Mouse (Mus musculus): ENCODE data around the gene Hps4.
A peak's percentile ranks its signal among the peaks of the same experiment; 100 is the strongest.

The Hps4 gene

DNA sequence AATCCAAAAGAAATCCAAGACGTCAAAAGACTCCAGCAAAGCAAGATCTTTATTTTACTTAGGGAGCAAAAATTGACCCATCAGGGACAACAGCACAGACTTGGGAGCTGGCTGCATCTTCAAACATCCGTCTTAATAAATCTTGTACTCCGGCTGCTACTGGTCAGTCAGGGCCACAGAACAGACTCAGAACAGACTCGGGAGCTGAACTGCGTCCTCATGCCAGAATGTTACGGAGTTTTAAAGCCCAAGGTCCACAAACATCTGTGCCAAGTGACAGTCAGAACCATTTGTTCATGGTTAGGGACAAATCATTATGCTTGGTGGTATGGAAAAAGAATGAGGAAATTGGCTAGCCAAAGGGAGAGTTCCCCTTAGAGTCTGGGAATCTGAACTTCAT is 19.6 kb upstream of the Hps4 start:
- DNase-seq (ENCODE audit: low read depth) = no peak

DNA sequence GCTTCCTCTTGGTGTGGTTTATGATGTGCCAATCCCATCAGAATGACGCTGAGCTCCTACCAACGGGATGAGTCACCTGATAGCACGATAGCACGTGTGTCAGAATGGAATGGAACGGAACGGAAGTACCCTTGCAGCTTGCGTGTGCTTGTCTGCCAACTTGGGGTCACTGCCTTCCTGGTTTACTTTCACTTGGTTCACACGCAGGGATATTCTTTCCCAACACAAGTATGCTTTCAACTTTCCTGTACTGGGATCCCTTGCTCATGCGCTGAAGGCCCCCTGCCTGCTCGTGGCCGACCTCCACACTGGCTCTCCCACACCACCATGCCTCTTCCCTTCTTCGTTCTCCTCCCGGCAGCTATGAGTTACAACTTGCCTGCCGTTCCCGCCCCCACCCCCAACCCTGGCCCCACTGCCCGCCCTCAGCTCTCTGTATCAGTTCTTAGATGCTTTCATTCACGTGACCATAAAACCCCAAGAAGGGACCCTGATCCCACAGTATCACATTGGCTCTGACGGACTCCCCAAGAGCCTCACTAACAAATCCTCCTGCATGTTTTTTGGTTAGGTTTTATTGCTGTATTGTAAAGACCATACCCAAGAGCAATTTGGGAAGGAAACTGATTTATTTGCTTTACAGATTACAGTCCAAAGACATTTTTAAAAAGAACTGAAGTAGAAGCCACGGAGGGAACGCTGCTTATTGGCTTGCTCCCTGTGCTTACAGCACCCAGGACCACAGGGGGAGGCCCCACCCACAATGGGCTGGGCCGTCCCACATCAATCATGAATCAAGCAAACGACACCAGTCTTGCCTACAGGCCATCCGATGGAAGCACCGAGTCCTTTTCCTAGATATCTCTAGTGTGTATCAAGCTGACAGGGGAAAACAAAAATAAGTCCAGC is 18.0 kb upstream of the Hps4 start:
- peak; percentile 96 for DNase-seq (ENCODE audit: low read depth)

DNA sequence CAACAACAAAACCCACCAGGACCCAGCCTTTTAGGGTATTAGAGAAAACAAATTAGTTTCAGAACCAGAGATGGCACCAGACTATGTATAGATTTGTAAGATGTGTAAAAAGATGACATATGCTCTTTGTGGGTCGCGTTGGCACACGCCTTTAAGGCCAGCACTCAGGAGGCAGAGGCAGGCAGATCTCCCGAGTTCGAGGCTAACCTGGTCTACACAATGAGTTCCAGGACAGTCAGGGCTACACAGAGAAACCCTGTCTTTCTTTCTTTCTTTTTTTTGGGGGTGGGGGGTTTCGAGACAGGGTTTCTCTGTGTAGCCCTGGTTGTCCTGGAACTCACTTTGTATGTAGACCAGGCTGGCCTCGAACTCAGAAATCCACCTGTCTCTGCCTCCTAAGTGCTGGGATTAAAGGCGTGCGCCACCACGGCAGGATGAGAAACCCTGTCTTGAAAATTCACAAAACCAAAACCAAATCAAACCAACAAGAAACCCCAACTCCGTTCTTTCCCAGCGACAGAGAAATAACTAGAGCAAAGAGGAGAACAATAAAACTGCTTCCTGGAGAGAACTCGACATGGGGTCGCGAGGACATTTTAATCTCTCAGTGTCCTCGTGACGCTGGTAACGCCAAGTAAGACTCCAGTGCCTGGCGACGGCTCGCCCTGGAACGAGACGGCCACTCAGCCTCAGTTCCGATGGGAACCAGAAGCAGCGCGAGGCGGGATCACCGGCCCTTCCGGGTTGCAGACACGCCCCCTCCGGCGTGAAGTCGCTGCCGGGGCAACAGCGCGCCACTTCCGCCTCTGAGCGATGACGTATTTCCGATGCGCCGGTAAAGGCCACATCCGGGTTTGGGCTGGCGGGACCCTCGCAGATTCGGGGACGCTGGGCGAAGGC is 17.1 kb upstream of the Hps4 start, which contains the start of gene Tfip11:
Gene Tfip11, plus strand, starts transcription at position 813 of the 900 bp plus-strand sequence.
- DNase-seq (ENCODE audit: low read depth) = peak; percentile 96

DNA sequence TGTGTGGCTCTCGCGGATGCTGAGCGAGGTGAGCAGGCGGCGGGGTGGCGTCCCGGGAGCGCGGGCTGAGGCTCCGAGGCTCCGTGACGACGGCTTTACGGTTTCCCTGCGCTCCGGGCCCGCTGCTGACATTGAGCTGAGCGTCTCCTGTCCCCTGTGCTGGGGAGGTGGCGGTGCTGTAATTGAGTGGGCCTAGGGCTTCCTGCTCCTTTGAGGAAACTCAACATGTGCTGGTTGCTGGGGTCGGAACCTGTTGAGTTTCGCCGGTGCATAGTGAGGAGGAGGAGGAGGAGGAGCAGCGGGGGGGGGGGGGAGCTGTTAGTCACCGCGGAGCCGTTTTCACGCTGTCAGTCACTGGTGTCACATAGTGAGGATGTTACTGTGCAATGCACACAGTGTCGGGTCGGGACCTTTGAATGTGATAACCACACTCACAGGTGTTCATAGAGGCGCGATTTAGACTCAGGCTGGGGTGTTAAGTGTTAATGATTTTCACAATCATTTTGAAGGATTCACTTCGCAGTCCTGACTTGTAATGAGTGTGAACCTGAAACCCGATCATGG is 16.4 kb upstream of the Hps4 start:
- no peak for DNase-seq (ENCODE audit: low read depth)

DNA sequence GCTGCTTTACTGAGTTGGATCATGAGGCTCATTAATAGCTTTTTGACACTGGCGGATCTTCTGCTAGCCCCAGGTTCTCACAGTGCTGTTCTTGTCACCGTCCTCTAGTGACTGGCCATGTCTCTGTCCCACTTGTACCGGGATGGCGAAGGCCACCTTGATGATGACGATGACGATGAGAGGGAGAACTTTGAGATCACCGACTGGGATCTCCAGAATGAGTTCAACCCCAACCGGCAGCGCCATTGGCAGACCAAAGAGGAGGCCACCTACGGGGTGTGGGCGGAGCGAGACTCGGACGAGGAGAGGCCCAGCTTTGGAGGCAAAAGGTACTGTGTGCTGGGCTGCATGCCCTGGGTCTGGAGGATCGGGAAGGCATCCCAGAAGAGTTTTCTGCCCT is 15.0 kb upstream of the Hps4 start:
- DNase-seq (ENCODE audit: low read depth) = no peak

DNA sequence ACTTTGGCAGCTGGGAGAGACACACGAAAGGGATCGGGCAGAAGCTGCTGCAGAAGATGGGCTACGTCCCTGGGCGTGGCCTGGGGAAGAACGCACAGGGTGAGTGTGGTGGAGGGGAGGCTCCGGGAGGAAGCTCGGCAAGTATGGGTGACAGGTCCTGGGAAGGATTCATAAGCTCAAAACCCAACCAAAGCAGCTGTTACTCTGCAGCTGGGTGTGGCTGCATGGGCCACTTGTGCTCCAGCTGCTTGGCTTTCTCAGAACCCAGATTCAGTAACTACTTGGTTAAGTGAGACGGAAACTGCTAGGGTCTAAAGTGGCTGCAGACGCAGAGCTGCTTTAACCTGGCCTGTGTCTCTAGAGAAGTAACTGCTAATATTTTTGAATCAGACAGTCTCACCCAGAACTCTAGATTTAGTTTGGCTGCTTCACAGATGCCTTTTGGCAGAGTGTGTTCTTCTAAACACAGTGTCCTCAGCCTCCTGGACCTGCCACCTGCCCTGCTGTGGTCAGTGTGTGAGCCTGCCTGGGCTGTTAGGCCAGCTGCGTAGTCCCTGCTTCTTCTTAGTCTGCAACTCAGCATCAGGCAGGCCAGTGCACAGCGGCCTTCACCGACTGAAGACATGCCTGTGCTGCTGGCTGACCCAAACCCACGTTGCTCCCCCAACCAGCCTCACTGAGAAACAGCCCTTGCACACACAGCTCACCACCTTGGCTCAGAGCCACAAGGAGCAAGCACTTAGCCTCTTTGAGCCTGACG is 12.9 kb upstream of the Hps4 start:
- no peak for DNase-seq (ENCODE audit: low read depth)

DNA sequence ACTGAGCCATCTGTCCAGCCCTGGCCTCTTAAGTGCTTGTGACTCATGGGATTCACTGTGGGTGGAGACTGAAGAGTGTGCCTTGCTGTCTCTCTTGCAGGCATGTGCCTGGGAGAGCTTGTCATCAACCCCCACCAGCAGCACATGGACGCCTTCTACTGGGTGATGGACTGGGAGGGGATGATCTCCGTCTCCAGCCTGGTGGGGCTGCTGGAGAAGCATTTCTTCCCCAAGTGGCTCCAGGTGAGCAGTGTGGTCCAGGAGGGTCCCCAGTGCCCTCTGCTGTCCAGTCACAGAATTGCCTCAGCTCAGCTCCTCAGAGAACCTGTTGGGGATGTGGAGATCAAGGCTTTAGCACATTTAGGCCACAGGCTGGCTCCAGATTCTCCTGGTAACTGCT is 7.4 kb upstream of the Hps4 start:
- peak; percentile 74 for DNase-seq (ENCODE audit: low read depth)

DNA sequence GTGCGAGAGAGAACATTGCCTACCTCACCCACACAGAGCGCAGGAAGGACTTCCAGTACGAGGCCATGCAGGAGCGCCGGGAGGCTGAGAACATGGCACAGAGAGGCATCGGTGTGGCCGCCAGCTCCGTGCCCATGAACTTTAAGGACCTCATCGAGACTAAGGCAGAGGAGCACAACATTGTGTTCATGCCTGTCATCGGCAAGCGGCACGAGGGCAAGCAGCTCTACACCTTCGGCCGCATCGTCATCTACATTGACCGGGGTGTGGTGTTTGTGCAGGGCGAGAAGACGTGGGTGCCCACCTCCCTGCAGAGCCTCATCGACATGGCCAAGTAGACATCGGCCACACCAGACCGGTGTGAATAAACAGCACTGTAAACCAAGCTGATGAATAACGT is 5.9 kb upstream of the Hps4 start:
- no peak for DNase-seq (ENCODE audit: low read depth)

DNA sequence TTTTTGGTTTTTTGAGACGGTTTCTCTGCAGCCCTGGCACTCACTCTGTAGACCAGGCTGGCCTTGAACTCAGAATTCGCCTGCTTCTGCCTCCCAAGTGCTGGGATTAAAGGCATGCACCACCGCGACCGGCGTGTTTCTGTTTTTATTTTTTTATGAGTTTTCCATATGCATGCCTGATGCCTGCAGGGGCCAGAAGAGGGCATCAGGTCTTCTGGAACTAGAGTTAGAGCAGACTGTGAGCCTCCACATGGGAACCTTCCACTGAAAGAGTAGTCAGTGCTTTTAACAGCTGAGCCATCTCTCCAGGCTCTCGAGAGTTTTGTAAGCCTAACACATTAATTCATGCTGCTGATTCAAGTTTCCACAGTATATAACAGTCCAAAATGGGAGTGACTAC is 3.7 kb upstream of the Hps4 start:
- DNase-seq (ENCODE audit: low read depth) = no peak

DNA sequence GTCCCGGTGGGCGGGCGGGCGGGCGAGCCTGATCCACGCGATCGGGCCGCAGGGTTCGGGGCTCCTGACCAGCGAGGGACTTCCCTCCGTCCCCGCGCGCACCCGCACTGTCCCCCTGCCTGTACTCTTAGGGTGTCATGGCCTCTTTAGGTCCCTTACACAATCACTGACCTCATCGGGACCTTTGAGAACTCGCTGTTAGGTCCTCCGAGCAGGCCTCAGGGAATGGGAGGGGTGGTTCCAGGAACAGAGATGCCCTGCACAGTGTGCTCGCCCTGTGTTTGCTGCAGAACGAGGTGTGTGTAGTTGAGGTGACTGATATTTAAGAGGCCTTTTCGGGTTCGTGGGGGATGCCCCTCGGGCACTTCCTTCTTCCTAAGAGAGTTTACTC is 317 bp downstream of the Hps4 start:
- peak; percentile 70 for DNase-seq (ENCODE audit: low read depth)

DNA sequence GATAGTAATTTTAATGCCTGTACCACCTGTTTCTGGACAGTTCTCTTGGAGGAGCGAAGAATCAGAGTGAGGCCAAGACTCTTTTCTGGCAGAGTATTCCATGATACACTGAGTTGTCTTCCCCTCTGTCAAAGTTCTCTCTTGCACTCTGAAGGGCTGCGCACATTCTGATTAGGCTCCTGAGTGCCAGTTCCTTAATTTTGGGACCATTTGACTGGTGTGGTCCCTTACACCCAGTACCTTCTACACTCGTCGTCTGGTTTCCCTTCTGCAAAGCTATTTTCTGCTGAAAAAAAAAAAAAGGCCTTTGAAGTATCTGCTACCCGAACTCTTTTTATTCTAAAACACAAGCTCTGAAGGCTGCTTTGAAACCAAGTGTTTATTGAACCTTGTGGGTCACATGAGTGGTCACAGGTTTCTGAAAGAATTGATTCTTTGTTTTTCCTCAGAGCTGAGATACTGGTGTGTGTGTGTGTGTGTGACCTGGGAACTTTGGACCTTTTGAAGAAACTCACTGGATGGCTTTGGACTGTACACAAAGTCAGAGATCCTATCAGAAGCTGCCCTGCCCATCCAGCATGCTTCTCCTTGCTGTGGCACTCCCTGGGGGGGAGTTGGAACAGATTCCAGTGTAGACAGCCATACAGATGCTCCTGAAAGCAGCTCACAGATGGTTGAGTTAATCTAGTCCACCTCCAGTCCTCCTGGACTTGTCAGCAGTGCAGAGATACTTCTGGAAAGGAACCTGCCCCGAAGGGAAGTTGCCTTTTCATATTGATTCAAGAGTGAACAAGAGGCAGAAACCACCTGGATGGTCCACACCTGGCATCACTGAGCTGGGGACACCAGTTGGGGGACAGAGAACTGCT is 1.4 kb downstream of the Hps4 start:
- no peak for DNase-seq (ENCODE audit: low read depth)

DNA sequence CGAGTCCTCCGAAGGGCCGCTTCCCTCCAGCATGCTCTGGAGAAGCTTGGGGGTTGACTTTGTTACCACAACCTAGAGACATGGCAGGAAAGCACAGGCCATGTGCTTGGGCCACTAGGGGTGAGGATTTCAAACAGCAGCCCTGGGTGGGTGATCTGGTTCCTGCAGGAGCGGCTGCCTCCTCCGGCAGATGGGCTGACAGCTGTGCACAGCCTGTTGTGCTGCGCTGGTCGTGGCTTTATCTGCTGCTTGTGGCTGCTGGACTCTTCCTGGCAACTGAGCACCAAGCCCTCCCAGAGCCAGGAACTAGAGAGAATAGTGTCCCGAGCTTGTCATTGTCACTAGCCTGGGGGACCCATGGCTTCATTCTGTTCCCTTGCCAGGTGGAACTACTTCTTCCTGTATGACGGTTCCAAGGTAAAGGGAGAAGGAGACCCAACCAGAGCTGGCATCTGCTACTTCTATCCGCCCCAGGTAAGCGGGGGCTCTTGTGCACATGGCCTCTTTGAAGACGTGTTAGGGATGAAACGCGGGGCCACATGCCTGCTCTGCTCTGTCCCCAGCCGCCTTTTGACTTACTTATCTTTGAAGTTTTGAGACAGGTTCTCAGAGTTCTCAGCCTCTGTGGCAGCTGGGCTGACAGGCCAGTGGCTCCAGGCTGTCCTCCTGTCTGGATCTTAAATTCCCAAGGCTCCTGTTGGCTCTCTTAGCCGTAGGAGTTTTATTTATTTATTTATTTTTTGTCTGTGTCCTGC is 3.5 kb downstream of the Hps4 start:
- no peak for DNase-seq (ENCODE audit: low read depth)

DNA sequence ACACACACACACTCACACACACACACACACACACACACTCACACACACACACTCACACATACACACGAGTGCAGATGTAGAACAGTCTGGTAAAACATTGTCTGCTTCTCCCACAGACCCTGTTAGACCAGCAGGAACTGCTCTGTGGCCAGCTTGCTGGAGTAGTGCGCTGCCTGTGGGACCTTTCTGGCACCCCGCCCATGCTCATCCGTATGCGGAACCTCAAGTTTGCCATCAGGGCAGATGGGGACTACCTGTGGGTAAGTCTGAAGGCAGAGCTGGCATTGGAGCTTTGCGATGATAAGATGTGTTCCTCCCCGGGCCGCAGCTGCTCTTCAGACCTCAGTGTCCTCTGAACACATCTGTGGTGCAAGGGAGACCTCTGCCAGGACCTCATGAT is 6.3 kb downstream of the Hps4 start:
- no peak for DNase-seq (ENCODE audit: low read depth)

DNA sequence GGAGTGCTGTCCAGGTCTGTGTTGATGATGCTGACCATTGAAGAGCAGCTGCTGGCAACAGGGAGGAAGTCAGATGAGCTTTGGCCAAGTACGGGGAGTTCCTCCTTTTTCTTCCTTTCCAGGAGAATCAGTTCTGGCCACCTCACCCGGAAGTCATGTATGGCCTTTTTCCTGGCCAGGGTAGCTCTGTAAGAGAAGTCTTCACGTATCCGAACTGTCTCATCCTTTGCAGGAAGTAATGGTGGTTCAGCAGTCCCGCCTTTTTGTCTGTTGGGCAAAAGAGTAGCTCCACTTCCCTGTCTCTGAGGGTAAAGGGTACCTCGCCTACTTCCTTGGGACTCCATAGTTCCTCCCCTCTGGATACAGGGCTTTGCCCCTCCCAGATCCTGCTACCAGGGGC is 12.6 kb downstream of the Hps4 start:
- DNase-seq (ENCODE audit: low read depth) = no peak

DNA sequence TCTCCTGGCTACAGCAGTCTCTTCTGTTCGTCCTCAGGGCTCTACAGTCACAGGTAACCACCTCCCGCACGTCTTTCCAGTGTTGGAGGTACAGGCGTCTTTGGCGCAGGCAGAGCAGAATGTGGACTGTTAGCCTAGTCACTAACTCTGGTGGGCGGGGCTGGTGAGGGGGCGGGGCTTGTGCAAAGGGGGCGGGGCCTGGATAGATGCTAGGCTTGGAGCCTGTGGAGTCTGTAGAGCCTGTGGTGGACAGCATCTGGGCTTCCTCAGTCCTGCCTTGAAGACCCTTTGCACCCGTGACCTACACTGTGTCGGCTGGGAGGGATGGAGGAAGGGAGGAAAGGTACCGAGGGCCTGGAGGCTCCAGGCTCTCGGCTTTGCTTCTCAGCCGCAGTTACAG is 13.0 kb downstream of the Hps4 start, which contains the start of gene Gm6583:
Gene Gm6583, minus strand, starts transcription at position 124 of the 400 bp plus-strand sequence.
- no peak for DNase-seq (ENCODE audit: low read depth)

DNA sequence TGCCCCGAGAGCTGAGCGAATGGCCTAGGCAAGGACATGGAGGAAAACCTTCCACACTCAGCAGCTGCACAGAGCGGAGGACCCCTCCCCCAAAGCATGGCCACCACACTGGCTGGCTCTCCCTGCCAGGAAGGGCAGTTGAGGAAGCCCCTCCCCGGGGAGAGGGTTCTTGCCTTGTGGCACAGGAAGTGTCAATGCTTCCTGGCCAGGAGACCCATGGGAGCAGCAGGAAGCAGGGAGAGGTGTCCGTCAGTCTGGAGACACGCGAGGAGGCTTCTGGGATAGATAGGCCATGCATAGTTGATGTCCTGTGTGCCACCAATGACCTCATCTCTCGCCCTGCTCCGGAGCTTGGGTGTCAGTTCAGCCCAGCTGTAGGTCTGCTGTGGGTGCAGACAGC is 13.4 kb downstream of the Hps4 start:
- no peak for DNase-seq (ENCODE audit: low read depth)

DNA sequence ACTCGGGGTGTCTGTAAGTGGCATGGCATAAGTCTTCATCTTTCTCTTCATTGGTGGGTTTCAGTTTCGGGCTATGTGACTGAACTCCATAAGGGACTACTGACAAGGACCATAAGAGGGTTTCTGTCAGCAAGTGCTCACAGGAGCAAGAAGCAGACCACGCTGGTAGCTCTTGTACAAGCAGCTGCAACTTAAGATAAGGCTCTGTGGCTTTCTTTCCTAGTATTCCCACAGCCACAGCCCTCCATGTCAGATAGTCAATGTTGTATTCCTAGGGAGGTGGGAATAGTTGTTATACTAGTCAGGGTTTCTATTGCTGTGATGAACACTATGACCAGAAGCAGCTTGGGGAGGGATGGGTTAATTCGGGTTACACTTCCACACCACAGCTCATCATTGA is 16.6 kb downstream of the Hps4 start:
- no peak for DNase-seq (ENCODE audit: low read depth)

DNA sequence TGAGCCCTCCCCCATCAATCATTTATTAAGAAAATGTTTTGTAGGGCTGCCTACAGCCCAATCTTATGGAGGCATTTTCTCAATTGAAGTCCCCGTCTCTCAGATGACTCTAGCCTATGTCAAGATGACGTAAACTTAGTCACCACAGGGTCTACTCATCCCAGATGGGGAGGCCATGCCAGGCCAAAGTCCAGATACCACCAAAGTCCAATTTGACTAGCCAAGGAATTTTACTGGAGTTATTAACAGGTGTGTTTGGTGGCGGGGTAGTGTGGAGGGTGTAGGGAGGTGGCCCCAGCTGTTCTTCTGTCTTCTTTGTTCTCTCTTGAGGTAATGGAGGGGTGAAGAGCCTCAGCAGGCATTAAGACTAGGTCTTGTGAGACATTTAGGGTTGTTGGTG is 17.2 kb downstream of the Hps4 start:
- no peak for DNase-seq (ENCODE audit: low read depth)

DNA sequence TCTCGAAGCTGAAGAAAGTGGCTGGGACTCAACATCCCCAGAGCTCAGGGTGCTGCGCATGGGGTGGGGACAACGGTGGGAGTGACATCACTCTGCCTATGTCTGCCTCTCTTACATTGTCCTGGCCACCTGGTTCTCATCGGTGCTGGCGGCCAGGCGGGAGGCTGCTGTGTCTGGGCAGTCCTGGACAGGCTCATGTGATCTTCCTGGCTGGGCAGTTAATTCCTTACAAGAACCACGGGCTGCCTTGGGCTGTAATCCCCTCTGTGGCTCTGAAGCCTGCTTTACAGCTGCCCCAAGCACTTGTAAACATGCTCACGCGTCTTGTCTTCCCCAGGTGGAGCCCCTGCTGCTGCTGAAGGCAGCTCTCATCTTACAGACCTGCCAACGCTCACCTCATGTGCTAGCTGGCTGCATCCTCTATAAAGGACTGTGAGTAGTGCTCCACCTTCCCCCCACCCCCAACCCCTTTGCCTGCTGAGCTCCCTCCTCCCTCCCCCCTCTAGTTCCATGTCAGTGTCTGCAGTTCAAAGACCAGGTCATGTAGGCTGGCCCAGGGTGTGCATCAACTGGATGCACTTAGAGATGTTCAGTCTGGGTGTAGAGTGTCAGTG is 21.4 kb downstream of the Hps4 start:
- DNase-seq (ENCODE audit: low read depth) = no peak

DNA sequence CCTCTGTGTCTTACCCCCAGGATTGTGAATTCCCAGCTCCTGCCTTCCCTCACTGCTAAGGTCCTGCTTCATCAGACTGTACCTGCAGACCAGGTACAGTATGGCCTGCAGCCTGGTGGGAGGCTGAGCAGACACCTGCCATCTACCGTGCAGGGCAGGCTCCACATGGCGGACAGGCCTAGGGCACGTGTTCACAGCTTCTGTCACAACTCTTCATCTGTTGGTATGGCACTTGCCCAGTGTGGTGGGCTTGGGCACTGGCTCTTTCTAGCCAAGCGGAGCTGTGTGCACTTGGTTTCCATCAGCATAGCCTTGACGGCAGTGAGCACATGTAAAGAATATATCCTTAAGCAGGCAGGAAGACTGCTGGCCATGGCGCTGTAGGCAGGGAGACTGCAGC is 24.0 kb downstream of the Hps4 start:
- no peak for DNase-seq (ENCODE audit: low read depth)

All from 416B (cell line).